Mouse (Mus musculus) thymus, postnatal 14 days (tissue): ENCODE measurements around the gene Ccdc17.

Experiments used
- DNase-seq: peaks from one replicate; pipeline ENCODE4 v3.0.0; 2021

Gene Ccdc17

GRCm38 (mm10) chr4:116596379-116596778 is at the start of gene Ccdc17:
Ccdc17 (plus strand) TSS chr4:116596654.
- no peak for DNase-seq

GRCm38 (mm10) chr4:116550432-116550831 is 46.0 kb upstream of the Ccdc17 start:
- no peak for DNase-seq

GRCm38 (mm10) chr4:116553035-116553434 is 43.4 kb upstream of the Ccdc17 start:
- no peak for DNase-seq

GRCm38 (mm10) chr4:116555413-116556300 is 40.8 kb upstream of the Ccdc17 start, which contains the start of gene Tmem69:
Tmem69 (minus strand) TSS chr4:116555936.
- peak; percentile 80 for DNase-seq

- peak; percentile 95 for DNase-seq
Observed at GRCm38 (mm10) chr4:116556561-116557305, 39.7 kb upstream of the Ccdc17 start.

- peak; percentile 99 for DNase-seq
Observed at GRCm38 (mm10) chr4:116557306-116558121, 38.9 kb upstream of the Ccdc17 start, which contains the start of gene Gpbp1l1. Gpbp1l1 (plus strand) TSS chr4:116557658.

GRCm38 (mm10) chr4:116558151-116558882 is 38.1 kb upstream of the Ccdc17 start:
- DNase-seq = no peak

- no peak for DNase-seq
Observed at GRCm38 (mm10) chr4:116595793-116596192, 661 bp upstream of the Ccdc17 start.

- DNase-seq = peak; percentile 56
Observed at GRCm38 (mm10) chr4:116596978-116597881, 776 bp downstream of the Ccdc17 start.

- no peak for DNase-seq
Observed at GRCm38 (mm10) chr4:116612621-116613020, 16.2 kb downstream of the Ccdc17 start.

- DNase-seq = no peak
Observed at GRCm38 (mm10) chr4:116615237-116615636, 18.8 kb downstream of the Ccdc17 start.

- DNase-seq = no peak
Observed at GRCm38 (mm10) chr4:116624831-116625230, 28.4 kb downstream of the Ccdc17 start.

- DNase-seq = peak; percentile 86
Observed at GRCm38 (mm10) chr4:116626658-116627358, 30.4 kb downstream of the Ccdc17 start.

GRCm38 (mm10) chr4:116627359-116627716 is 30.9 kb downstream of the Ccdc17 start:
- DNase-seq = peak; percentile 93

GRCm38 (mm10) chr4:116627722-116628662 is 31.5 kb downstream of the Ccdc17 start, which contains the start of gene Nasp:
Nasp (minus strand) TSS chr4:116627941.
- DNase-seq = peak; percentile 78

GRCm38 (mm10) chr4:116635197-116635596 is 38.7 kb downstream of the Ccdc17 start:
- DNase-seq = no peak

GRCm38 (mm10) chr4:116638821-116639220 is 42.4 kb downstream of the Ccdc17 start:
- DNase-seq = no peak

- no peak for DNase-seq
Observed at GRCm38 (mm10) chr4:116642071-116642470, 45.6 kb downstream of the Ccdc17 start.

GRCm38 (mm10) chr4:116644326-116644725 is 47.9 kb downstream of the Ccdc17 start:
- peak; percentile 44 for DNase-seq
